Mouse (Mus musculus) gastrocnemius, adult 8-10 months (tissue): ENCODE measurements around the gene Barhl1. TPM values are rescaled to one million over a fixed set of nuclear protein-coding genes. Genes with fewer than 3 reads are reported as not detected.
A peak's percentile ranks its signal among the peaks of the same experiment; 100 is the strongest.

Experiments used
- DNase-seq, 2 experiments: peaks; one replicate each; pipeline ENCODE4 v3.0.0; 2022; ENCODE audit warnings: low spot score in 2 of 2
- total RNA-seq, 4 experiments: library from RNA; stranded (reverse); gene quantifications; 2 replicates each; pipeline ENCODE4 v1.2.4; 2022

The Barhl1 gene
- total RNA-seq, 4 experiments from 2014 or later: not detected

DNA sequence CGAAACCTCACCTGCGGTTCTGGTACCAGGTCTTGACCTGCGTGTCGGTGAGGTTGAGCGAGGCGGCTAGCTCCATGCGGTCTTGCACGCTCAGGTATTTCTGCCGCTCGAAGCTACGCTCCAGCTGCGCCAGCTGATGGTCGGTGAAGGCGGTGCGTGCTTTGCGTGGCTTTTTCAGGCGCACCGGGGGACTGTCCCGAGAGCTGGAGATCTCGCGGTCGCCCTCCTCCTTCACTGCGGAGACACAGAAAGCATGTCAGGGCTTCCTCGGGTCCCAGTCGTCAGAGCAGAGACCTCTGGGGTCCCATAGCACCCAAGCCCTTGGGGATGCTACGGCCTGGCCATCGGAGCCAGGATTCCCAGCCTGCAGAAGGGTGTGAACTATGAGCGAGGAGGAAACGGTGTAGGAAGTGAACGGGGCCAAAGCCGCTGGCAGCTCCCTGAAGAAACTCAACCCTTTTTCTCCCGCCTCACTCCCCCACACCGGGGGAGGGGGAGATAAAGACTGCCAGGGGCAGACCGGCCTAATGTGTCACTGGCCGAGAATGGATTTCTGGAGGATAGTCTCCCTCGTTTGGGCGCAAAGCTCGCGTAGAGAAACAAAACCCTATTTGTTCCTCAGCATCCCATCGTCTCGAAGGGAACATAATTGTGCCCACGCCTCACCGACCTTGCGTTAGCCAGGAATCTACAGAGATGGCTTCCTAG, 5.0 kb downstream of the Barhl1 start:
- no peak for DNase-seq

- no peak for DNase-seq
Observed at GRCm38 (mm10) chr2:28910877-28911276, 5.6 kb downstream of the Barhl1 start.

- no peak for DNase-seq
Observed at GRCm38 (mm10) chr2:28909818-28910710, 6.4 kb downstream of the Barhl1 start.

- DNase-seq: no peak
Observed at GRCm38 (mm10) chr2:28909186-28909817, 7.2 kb downstream of the Barhl1 start.

GRCm38 (mm10) chr2:28908389-28909153, 7.9 kb downstream of the Barhl1 start:
- peak in 1 of 2 experiments; percentile 9 for DNase-seq

DNA sequence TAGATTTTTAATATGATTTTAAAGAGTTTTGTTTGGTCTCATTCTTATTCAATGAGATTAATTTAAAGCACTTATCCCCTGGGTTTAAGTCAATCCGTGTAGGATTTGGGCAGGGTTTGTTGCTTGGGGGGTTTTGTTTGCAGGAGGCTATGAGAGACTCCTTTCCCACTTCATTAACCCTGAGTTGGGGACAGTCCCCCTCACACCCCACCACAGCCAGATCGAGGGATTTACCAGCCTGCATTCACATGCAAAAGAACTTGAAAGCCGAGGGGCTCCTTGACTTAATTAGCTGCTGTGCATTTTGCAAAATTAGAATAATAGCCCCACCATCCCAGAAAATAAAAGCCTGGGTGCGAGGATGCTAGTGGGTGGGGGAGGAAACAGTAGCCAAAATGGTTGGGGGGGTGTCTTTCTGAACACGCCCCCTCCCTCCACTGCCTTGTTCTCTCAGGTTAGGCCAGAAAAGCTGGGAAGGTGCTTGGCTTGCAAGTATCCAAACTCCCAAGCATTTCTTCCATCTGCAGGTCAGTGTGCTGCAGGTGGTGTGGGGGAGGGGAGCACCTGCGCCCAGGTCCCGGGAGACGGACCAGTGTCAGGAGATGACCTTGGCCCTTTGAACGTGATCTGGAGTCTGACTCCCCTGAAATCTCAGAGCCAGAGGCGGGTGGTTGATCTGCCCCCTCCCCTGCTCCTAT, 8.6 kb downstream of the Barhl1 start:
- no peak for DNase-seq

GRCm38 (mm10) chr2:28905561-28905960, 10.9 kb downstream of the Barhl1 start:
- DNase-seq: no peak

GRCm38 (mm10) chr2:28904786-28905185, 11.7 kb downstream of the Barhl1 start:
- no peak for DNase-seq

- no peak for DNase-seq
Observed at GRCm38 (mm10) chr2:28903871-28904270, 12.6 kb downstream of the Barhl1 start.

GRCm38 (mm10) chr2:28902291-28902690, 14.2 kb downstream of the Barhl1 start:
- no peak for DNase-seq

- DNase-seq: no peak
Observed at GRCm38 (mm10) chr2:28897340-28897899, 19.0 kb downstream of the Barhl1 start.

DNA sequence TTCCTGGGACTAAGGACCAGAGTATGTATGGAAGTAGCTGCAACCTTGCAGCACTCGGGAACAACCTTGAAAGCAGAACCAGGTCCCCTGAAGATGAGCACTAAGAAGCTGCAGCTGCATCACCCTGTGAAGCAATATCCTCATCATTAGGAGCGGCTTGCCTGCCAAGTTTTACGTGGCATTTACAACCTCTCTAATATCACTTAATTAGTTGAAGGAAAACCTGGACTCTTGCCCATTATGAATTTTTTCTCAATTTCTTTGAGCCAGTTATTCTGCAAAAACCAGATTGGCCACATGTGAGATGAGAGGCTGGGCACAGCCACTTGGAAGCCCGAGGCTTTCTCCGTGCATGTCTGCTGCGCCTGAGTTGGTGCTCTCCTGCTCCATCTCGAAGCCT, 20.6 kb downstream of the Barhl1 start:
- DNase-seq: no peak

DNA sequence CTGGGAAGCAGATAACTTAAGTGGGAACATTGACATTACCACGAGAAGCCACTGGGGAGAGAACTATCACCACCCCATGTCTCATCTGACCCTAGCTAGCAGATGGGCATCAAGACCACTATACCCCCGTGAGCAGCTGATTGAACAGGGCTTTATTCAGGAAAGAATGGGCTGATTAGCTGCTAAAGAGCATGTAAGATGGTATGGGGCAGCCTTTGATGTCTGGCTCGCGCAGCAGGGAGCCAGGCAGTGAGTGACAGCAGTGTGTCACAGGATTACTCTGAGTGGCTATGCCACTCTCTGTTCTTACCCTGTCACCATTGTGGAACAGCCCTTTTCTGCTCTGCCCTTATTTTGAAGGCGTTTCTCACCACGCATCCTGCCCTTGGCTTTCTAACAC, 22.9 kb downstream of the Barhl1 start:
- no peak for DNase-seq

GRCm38 (mm10) chr2:28892796-28893195, 23.7 kb downstream of the Barhl1 start:
- DNase-seq: no peak

DNA sequence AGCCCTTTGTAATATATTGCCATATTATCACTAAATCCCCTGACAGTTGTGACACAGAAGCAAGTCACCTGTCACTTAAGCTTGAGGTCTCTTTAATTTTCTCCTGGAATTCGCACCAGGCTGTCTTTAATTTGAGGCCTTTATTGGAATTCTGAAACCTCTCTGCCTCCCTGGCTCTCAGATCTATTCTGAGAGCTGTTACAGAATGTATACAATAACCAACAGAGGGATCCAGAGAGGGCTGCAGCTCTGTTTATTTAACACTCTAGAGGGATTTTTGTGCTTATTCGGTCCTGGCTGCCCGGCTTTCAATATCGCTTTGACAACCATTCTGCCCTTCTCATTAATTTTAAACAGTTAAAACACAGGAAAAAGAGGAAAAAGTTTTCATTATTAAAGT, 31.6 kb downstream of the Barhl1 start:
- no peak for DNase-seq

DNA sequence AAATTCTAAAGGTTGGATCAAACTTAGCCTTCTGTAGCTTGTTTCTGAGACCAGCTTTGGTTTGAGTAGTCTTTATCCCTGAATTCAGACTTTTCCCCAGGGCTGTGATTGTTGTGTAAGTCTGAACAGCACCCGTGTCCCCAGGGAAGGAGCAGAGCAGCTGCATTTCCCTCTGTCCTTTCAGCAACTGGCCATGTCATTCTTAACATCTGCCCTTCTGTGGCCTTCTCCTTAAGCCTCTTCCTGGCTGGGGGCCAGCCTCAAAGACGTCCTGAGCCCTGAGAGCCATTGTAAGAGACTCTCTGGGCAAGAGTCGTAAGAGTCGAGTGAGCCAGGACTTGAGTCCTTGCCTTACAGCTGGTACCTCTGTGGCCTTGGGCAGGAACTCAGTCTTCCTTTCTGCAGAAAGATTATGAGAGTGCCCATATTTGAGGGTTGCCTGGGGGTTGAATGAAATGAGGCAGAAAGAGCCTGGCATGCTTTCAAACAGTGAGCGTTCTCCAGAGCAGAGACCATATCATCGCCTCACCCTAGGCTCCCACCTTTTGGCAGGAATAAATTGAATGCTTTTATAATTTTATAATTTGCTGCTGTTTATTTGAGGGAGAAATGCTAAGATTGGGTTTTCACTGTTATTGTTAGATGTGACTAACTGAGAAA, 33.5 kb downstream of the Barhl1 start:
- peak in 1 of 2 experiments; percentile 12 for DNase-seq

- no peak for DNase-seq
Observed at GRCm38 (mm10) chr2:28882047-28882446, 34.4 kb downstream of the Barhl1 start.

DNA sequence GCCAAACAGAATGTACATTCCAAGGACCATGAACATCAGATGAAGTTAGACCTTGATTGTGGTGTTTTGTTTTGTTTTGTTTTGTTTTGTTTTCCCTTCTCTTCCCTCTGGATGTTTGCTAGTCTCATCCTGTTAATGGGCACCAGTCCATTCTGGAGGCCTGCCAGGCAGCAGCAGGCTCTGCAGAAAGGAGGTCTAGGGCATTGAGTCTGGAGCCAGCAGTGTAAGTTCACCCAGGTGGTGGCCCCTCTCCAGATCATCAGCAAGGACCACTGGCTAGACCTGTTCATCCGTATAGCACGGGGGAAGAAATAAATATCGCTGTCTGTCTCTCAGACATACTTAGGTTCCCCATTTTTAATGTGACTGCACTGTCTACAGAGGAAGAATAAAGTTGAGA, 35.2 kb downstream of the Barhl1 start:
- no peak for DNase-seq

- no peak for DNase-seq
Observed at GRCm38 (mm10) chr2:28875554-28875953, 40.9 kb downstream of the Barhl1 start.

DNA sequence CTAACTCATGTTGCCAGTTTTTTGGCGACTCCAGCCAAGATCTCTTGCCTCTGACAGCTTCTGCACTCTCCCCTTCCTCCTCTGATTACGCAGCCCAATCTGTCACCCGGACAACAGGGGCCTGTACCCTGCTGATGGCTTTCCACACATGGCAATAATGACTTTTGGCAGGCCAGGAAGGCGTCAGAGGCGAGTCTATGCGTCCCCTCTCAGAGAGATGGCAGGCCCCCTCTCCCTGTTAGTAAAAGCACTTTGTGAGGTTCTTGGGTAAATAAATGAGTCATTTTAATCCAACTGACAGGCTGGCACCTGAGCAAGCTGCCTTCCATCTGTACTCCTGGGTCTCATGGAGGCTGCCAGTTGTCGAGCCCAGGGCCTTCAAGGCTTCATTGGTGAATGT, 49.0 kb downstream of the Barhl1 start:
- DNase-seq: no peak
